Mouse (Mus musculus) liver, adult 2 months (tissue): ENCODE data around the gene Tm9sf1. TPM values are rescaled to one million over a fixed set of nuclear protein-coding genes. Genes with fewer than 3 reads are reported as not detected.

Experiments used
- DNase-seq: peaks from one replicate; pipeline ENCODE4 v3.0.0-alpha.2; 2011; ENCODE audit warnings: low read depth, low spot score; ENCODE audit errors: extremely low read depth
- H3K27ac ChIP-seq: fragments of 200-500 bp; replicated peaks from 2 replicates; pipeline ENCODE4 v1.5.1; 2012; ENCODE audit warnings: low read depth, mild to moderate bottlenecking, control low read depth, inconsistent platforms, low read length; ENCODE audit not compliant: insufficient read depth
- H3K27me3 ChIP-seq: fragments of 200-500 bp; 2 replicates; pipeline ENCODE4 v1.6.1; 2012; ENCODE audit warnings: mild to moderate bottlenecking, moderate library complexity, low read length, inconsistent platforms; ENCODE audit not compliant: control insufficient read depth, insufficient read depth
- H3K36me3 ChIP-seq: fragments of 200-500 bp; 2 replicates; pipeline ENCODE4 v1.6.1; 2012; ENCODE audit warnings: low read length, inconsistent platforms; ENCODE audit not compliant: control insufficient read depth, insufficient read depth
- H3K4me1 ChIP-seq: fragments of 200-500 bp; 2 replicates; pipeline ENCODE4 v1.6.1; 2011; ENCODE audit warnings: low read length; ENCODE audit not compliant: control insufficient read depth, insufficient read depth
- H3K4me3 ChIP-seq: fragments of 200-500 bp; 2 replicates; pipeline ENCODE4 v1.5.1; 2011; ENCODE audit warnings: low read depth, mild to moderate bottlenecking, control low read depth, low read length, moderate library complexity; ENCODE audit not compliant: insufficient read depth
- H3K79me2 ChIP-seq: fragments of 200-500 bp; 2 replicates; pipeline ENCODE4 v1.6.1; 2012; ENCODE audit warnings: inconsistent platforms, mild to moderate bottlenecking, low read length, moderate library complexity; ENCODE audit not compliant: control insufficient read depth, insufficient read depth
- H3K9ac ChIP-seq: fragments of 200-500 bp; 2 replicates; pipeline ENCODE4 v1.6.1; 2012; ENCODE audit warnings: low read depth, mild to moderate bottlenecking, control low read depth, inconsistent platforms, low read length
- CTCF ChIP-seq: fragments of 200-500 bp; IDR thresholded peaks from 2 replicates; pipeline ENCODE4 v1.5.1; 2011; ENCODE audit warnings: low read depth, low read length, control low read depth
- POLR2A ChIP-seq: fragments of 200-500 bp; IDR thresholded peaks from 2 replicates; pipeline ENCODE4 v1.6.1; 2011; ENCODE audit warnings: low read length, control low read depth; ENCODE audit not compliant: insufficient read depth; ENCODE audit errors: extremely low read depth
- WGBS: fragments of 180-500 bp; shearing (Covaris S2); methylation state at CpG from one replicate; pipeline ENCODE4 v1.1.7; 2018; 5-methylcytosine and 5-hydroxymethylcytosine counted together
- polyA plus RNA-seq: library from polyadenylated mRNA; depleted of rRNA; stranded (reverse); fragments of >200 nt; gene quantifications from 2 replicates; pipeline ENCODE4 v1.2.3, GENCODE M21; 2012
- total RNA-seq: library from RNA; depleted of rRNA; stranded (reverse); fragments of >200 nt; gene quantifications from 2 replicates; pipeline ENCODE4 v1.2.3, GENCODE M21; 2014

Tm9sf1 gene
- total and polyA plus RNA-seq, 2 experiments = 46.5 to 70.4 TPM

GRCm38 (mm10) chr14:55641291-55641690, 2.3 kb downstream of the Tm9sf1 start:
- H3K4me1 ChIP-seq = peaks cover 14% of the 10 kb centered on the region
- 96% methylated on average over 13 of the region's 13 CpGs for WGBS
- no peak for DNase-seq
- H3K9ac ChIP-seq = no peak overlapping the region
- no peak for TF ChIP-seq POLR2A
- TF ChIP-seq CTCF = no peak
- H3K36me3 ChIP-seq = peaks cover 14% of the 10 kb centered on the region
- no peaks in the 10 kb centered on the region for H3K27me3 ChIP-seq
- H3K4me3 ChIP-seq = no peak overlapping the region
- peaks cover 18% of the 10 kb centered on the region; the same call in 1 of the 2 replicates for H3K79me2 ChIP-seq
- no peak overlapping the region for H3K27ac ChIP-seq

- TF ChIP-seq CTCF (no peak), POLR2A (no peak)
- peaks cover 14% of the 10 kb centered on the region for H3K4me1 ChIP-seq
- H3K9ac ChIP-seq = no peak overlapping the region
- H3K79me2 ChIP-seq = peaks cover 18% of the 10 kb centered on the region; the same call in 1 of the 2 replicates
- 96% methylated on average over 14 of the region's 14 CpGs for WGBS
- H3K27ac ChIP-seq = no peak overlapping the region
- no peaks in the 10 kb centered on the region for H3K27me3 ChIP-seq
- H3K4me3 ChIP-seq = no peak overlapping the region
- peaks cover 14% of the 10 kb centered on the region for H3K36me3 ChIP-seq
- DNase-seq = no peak
Measured at GRCm38 (mm10) chr14:55640816-55641215, 2.8 kb downstream of the Tm9sf1 start.

GRCm38 (mm10) chr14:55637795-55638194, 5.8 kb downstream of the Tm9sf1 start, which contains the start of gene Gm49378:
Gm49378 (minus strand) TSS chr14:55637895.
- DNase-seq = no peak
- H3K36me3 ChIP-seq = peaks cover 14% of the 10 kb centered on the region
- no peak within 1 kb of the TSS for H3K9ac ChIP-seq
- peaks cover 15% of the 10 kb centered on the region; the same call in 1 of the 2 replicates for H3K79me2 ChIP-seq
- H3K27me3 ChIP-seq = no peaks in the 10 kb centered on the region
- WGBS = 93% methylated on average over 9 of the region's 9 CpGs
- H3K4me1 ChIP-seq = peaks cover 9% of the 10 kb centered on the region
- TF ChIP-seq POLR2A = no peak
- no peak for TF ChIP-seq CTCF
- H3K27ac ChIP-seq = no peak within 1 kb of the TSS
- H3K4me3 ChIP-seq = no peak within 1 kb of the TSS

GRCm38 (mm10) chr14:55635523-55636007, 8.0 kb downstream of the Tm9sf1 start, which contains the start of gene Ipo4:
Ipo4 (minus strand) TSS chr14:55635957.
- TF ChIP-seq POLR2A (0 out of 2 replicates have a peak, but pooled peaks have one; percentile 37), CTCF (no peak)
- peak within 1 kb of the TSS; percentile 21; the same call in 1 of the 2 replicates for H3K27ac ChIP-seq
- peak; percentile 86 for DNase-seq
- peaks cover 7% of the 10 kb centered on the region; the same call in 1 of the 2 replicates for H3K36me3 ChIP-seq
- peak within 1 kb of the TSS; percentile 84 for H3K9ac ChIP-seq
- H3K79me2 ChIP-seq = 0 out of 2 replicates have a peak, but pooled peaks cover 2% of the 10 kb centered on the region
- peak within 1 kb of the TSS; percentile 78 for H3K4me3 ChIP-seq
- WGBS = 3% methylated on average over 33 of the region's 33 CpGs
- H3K27me3 ChIP-seq = no peaks in the 10 kb centered on the region
- peaks cover 3% of the 10 kb centered on the region; the same call in 1 of the 2 replicates for H3K4me1 ChIP-seq

GRCm38 (mm10) chr14:55634874-55635522, 8.6 kb downstream of the Tm9sf1 start:
- 0 out of 2 replicates have a peak, but pooled peaks cover 2% of the 10 kb centered on the region for H3K79me2 ChIP-seq
- peak; percentile 17 for DNase-seq
- peak overlapping the region; percentile 21; the same call in 1 of the 2 replicates for H3K27ac ChIP-seq
- peak overlapping the region; percentile 78 for H3K4me3 ChIP-seq
- 12% methylated on average over 23 of the region's 23 CpGs for WGBS
- TF ChIP-seq CTCF = no peak
- no peak for TF ChIP-seq POLR2A
- peaks cover 3% of the 10 kb centered on the region; the same call in 1 of the 2 replicates for H3K4me1 ChIP-seq
- no peaks in the 10 kb centered on the region for H3K27me3 ChIP-seq
- H3K9ac ChIP-seq = peak overlapping the region; percentile 84
- H3K36me3 ChIP-seq = peaks cover 4% of the 10 kb centered on the region; the same call in 1 of the 2 replicates

GRCm38 (mm10) chr14:55629312-55629711, 14.3 kb downstream of the Tm9sf1 start:
- TF ChIP-seq POLR2A (no peak), CTCF (peak; percentile 93)
- DNase-seq = no peak
- no peaks in the 10 kb centered on the region for H3K79me2 ChIP-seq
- H3K4me1 ChIP-seq = no peaks in the 10 kb centered on the region
- WGBS = 49% methylated on average over 5 of the region's 5 CpGs
- no peak overlapping the region for H3K9ac ChIP-seq
- peaks cover 5% of the 10 kb centered on the region; the same call in 1 of the 2 replicates for H3K36me3 ChIP-seq
- no peak overlapping the region for H3K27ac ChIP-seq
- H3K27me3 ChIP-seq = no peaks in the 10 kb centered on the region
- H3K4me3 ChIP-seq = no peak overlapping the region
